Mouse (Mus musculus) right cerebral cortex, postnatal 4 days (tissue): ENCODE measurements around the gene Alg2.

Source experiments
- DNase-seq: peaks from one replicate; pipeline ENCODE4 v3.0.0-alpha.2; 2022

The Alg2 gene

DNA sequence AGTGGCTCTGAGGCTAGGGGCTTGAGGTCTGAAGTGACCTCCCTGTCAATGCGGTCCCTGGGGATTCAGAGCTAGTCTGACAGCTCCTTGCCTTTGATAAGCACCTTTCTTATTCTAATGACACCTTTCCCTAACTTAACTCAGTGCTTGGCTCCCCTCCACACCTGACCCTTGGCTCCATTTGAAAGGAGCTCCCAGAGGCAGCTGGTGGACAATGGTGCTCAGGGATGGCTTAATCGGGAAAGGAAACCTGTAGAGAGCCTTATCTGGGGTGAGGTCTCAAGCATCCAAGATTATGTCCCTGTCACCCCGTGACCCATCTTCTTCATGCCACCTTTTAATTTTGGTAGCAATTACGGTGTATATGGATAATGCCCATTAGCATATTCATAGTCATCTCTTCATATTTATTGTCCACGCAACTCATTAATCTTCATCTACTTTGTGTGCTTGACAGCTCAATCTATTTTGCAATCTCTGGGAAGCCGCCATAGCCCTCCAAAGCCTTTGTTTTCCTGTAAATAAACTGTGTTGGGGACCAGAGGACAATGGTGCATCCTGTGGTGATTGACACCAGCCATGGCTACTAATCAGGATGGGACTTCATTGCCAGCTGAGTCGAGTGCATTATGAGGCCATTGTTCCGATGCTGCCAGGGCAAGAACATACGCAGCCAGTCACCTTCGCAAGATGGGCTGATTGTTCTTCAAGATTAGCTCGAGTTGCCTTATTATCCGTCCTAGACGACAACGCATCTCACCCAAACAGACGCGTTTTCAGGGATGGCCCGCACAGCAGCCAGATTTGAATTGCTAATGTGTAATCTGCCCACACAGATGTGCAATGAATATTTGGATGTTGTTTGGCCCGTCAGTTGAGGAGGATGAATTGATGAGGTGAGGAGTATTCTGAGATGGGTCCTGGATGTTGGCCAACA is 24.3 kb downstream of the Alg2 start:
- no peak for DNase-seq

DNA sequence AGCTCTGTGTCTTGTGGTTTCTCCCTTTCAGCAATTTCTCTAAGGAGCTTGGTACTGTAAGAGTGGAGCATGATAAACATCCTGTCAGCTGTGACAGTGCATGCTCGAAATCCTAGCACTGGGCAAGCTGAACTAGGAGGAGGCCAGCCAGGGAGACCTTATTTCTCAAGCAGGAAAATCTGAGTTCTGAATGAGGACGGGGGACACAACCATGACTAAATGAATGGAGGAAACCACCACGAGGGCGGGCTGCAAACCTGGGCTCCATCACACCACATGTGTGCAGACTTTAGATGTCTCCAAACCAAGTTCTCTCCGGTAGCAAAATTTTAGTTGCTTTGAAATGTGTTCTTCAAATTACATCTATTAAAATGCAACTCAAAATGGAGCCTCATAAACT is 25.0 kb downstream of the Alg2 start:
- no peak for DNase-seq

DNA sequence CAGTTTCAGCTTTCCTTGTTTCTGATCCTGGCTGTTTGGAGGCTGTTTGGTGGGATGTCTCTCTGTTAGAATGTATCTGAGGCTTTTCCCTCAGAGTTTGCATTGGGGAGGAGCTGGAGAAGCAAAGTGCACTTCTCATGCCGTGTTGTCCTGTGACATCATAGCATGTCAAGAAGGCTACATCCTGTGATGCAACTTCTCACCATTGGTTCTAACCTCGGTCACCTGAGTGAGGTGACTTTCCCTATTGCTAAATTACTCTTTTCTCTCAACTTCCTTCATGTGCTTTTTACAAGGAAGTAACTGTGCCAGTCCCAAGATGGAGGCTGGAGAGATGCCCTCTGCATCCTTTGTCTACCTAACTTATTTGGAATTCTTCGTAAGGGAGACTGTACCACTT is 25.6 kb downstream of the Alg2 start:
- no peak for DNase-seq

DNA sequence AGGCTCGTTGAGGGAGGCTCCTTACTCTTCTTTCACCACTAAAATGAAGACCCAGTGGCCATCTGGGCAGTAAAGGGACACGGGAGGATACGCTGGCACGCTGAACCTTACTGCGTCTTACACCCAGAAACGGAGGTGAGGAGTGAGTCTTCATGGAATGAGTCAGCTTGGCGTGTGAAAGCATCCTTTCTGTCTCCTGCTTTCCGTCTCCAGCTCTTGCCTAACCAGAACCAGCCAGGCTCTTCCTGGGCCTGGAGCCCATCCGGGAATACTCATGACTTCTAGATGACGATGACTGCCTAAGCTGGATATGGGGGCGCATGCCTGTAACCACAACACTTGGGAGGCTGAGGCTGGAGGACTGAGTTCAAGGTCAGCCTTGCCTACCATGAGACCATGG is 33.2 kb downstream of the Alg2 start:
- no peak for DNase-seq

DNA sequence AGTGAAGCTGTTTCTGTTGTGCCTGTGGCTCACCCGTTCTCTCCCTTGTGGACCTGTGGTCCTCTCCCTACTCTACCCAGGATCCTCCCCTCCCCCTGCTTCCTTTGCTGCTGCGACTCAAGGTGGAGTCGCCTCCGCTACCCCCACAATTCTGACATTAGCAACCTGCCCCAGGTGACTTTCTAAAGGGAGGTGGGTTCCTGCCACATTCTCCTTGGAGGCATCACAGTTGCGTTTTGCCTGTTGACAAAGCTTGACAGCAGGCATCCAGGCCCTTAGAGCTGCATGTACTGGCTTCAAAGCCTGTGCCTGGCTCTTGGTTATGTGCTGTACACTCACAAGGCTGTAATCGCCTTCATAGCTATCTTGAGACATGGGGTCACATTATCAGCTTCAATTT is 35.2 kb downstream of the Alg2 start:
- no peak for DNase-seq

DNA sequence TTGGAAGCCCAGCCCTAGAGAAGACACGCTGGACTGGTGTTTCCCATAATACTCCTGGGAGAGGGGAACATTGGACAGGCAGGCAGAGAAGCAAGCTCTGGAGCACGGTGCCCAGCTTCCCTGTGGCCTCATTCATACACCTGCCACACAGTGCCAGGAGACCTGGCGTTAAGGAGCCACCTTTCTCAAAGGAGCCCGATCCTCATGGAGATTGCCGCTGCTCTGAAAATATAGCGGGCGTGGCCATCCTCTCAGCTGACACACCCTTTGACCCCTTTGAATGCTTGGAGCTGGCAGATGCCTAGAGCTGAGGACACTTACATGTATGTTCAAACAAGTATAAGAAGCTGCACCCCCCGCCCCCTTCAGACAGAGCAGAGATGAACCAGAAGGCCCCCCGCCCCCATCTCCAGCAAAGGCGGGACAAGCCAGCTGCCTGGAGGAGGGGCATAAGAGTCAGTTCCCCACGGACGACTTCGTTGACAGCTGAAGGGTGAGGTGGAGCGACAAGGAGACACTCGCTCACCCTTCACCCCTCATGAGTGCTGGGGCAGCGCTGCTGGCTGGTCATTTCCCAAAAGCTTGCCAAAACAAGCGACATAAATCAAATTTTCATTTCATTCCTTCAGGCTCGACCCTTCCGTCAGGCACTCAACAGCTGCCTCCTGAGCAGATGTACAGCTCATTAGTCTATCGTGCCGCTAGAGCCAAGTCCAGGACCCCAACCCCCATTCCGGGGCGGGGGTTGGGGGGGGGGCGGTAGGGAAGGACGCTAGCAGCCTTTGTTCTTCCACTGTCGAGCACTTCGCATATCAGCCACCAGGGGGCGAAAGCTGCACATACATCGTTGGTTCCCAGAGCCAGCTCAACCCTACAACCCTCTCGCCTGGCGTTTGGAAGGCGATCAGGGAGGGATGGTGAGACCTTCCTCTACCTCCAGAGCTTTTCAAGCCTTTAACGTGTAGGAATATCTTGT is 36.5 kb downstream of the Alg2 start:
- peak; percentile 91 for DNase-seq

DNA sequence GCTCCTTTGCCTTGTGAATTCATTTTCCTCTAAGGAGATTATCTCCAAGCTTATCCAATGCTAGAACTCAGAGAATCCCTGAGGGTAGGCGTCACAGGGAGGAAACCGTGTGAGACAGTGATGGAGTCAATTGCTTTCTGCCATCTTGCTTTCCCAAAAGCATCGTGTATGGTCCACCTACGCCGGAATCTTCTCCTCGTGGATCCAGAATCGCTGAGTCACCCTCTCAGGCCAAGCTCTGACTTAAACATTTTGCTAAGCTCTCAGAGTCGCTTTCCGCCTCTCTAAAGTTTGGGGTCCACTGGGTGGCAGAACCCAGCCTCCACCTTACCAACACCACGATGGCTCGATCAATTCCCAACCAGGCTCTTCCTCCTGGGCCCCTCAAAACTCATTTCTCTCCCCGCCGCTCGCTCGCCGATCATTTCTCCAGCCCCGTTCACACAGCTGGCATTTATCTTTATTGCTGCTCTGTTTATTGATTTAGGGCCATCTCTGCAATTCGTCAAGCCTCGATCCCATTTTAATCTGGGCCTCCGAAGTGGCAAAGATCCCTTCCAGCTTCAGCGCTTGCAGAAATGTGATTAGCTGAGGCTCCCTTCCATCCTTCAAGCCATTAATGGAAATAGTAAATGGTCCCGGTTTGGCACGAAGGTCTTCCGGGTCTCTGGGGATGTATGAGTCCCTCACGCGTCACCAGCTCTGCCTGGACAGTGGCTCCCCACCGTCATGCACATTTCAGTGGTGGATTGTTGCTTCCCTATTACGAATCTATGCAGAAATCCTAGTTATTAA is 38.4 kb downstream of the Alg2 start:
- DNase-seq, result no peak

DNA sequence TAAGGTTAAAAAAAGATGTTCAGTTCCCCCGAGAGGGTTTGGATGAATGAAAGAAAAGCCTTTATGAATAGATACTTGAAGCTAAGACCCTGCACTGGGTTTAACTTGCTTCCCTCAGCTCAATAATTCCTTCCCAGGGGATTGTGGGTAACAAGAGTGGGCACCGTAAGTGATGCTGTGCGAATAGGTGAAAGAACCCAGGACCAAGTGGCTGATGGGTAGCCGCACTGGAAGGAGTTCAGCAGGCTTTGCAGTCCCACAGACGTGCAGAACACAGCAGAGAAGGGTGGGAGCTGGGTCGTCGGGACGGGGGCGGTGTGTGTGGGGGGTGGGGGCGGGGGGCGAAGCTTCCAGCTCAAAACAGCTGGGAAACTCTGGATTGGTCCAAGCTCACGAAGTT is 39.0 kb downstream of the Alg2 start:
- DNase-seq, result no peak

DNA sequence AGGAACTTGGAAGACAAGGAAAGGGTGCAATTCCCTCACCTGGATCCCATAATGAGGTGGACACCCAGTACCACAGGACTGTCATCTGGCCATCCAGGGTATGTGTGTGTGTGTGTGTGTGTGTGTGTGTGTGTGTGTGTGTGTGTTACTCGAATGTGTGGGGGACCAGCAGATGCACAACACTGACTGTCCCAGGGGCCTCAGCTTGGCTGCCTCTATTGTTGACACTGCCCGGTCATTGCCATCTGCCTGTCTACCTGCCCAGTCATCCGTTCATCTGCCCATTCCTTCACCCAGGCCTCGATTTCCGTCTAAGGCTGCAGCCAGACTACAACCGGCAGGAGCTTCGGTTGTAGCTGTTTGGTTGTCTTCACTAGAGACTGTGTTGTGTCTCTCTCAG is 41.4 kb downstream of the Alg2 start:
- no peak for DNase-seq

DNA sequence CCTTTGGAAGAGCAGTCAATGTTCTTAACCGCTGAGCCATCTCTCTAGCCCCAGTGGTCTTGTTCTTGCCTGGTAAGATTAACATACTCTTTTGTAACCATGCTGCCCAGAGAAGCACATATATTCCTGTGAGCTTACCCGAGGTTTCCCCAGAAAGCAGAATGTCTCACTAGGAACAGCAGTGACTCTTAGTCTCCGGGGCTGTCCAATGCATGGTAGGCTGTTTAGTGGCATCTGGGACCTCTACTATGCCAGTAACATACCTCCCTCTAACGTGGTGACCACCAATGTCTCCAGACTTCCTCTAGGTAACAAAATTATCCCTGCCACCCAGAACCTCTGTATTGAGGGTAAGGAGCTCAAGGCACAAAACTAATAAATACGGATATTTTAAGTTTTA is 43.1 kb downstream of the Alg2 start:
- DNase-seq, result no peak

DNA sequence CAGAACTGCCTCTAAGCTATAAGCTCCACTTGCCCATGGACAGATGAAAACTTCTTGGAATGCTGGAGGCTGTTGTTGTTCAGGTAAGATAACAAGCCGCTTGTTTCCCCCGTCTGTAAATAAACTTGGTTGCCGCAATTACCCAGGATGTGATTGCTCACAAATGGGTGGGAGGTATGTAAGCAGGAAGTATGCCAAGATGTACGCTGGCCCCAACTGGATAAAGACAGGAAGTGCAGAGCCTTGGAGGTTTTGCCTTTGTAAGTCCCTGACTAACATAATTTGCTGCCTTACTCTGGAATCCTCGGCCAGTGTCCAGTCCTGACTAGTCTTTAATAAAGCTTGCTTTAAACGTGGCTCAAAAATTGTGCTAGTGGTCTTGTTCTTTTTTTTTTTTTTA is 43.6 kb downstream of the Alg2 start:
- DNase-seq, result no peak

DNA sequence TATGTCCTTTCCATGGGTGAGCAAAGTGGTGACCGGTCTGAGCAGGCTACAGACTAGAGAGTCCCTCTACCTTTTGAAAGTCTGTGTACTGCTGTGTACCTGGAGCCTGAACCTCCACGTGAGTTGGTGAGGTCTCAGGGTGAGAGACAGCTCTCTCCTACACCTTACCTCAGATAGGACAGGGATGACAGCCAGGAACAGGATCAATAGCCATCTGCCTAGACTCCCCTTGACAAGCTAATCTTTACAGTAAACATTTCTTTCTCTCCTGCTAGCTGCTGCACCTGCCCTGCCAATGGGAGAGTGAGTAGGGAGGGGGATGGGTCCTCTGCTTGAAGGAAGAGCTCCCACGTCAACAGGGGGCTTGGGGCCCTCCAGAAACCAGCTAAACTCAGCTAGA is 46.5 kb downstream of the Alg2 start:
- DNase-seq, result no peak

DNA sequence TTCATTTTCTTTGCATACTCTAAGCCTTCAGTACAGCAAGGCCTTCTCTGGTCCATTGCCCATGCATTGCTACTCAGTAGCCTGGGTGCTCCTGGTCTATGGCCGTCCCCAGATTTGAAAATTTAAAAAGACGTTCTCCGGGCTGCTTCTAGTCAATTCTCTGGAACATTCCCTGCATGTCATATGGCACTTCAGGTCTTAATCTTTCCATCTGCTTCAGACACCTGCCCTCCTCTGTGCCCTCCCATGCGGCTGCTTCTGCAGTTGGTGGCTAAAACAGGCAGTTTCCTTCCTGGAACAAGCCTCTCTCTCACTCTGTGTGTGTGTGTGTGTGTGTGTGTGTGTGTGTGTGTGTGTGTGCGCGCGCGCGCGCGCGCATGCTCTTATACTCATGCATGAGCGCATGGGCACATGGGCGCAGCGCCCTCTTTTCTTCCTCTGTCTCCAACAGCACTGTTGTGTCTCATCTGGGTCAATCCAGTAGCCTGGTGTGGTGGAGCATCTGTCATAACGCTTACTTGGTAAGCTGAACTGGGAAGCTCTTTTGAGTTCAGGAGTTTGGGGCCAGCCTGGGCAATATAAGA is 48.8 kb downstream of the Alg2 start:
- DNase-seq, result no peak

DNA sequence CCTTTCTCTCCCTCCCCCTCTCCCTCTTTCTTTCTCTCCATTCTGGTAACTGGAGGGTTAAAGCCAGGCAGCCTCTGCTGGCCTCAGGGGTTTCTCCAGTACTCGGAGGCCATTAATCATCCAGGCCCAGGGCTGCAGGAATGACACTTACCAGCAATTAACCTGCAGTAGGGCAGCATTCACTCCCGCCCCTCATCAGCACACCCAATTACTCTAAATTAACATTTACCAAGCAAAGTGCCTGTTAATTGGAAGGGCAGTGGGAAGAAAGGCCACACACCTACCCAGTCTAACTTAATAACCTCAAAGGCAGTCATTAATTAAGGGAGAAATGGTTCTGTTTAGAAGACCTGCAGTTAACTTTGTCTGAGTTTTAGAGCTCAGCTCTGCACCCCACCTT is 49.8 kb downstream of the Alg2 start:
- DNase-seq, result no peak

DNA sequence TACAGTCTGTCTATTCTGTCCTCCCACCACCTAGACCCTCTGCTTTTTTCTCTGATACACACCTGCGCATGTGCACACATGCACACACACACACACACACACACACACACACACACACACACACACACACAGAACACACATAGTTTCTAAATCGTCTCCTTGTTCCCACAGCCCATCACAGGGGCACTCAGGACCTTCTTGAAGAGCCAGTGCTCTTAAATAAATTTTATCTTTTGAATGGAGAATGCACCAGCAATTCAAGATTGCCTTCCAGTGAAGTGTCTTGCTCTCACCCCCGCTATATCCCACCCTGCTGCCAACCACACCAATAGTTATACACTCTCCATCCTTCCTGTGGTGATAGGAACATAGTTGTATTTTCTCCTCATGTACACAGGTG is 51.2 kb downstream of the Alg2 start:
- DNase-seq, result no peak

DNA sequence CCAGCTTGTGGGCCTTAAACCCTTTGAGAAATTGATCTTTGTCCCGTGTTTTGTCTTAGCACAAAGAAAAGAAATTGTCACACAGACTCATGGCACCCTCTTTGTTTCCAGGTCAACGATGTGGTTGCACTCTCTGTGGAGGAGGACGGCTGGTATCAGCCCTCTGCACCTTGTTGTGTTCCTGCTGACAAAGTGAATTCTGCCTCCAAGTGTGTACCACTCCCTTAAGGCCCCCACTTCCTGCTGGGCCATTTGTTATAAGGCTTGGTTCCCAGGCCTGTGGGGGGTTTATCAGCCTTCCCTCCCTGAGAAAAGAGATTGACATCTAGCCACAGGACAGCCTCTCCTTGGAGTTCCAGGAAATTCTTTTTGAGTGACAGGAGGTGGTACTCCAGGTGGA is 51.9 kb downstream of the Alg2 start:
- no peak for DNase-seq

DNA sequence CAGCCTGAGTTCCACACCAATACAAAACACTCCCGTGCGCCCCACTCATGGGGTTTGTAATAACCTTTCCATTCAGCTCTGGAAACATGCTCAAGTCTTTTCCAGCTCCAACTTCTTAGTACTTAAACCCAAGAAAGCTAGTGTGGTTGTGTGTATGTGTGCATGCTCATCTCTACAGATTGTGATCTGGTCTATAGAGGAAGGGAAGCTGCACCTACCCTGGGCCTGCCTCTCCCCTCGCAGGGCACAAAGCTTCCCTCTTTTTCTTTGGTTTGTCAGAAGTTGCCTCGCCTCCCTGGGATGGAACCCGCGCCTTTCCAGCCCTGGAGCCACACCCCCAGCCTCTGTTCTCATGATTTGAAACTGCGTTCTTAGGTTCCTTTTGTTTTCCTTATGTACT is 53.9 kb downstream of the Alg2 start:
- no peak for DNase-seq

DNA sequence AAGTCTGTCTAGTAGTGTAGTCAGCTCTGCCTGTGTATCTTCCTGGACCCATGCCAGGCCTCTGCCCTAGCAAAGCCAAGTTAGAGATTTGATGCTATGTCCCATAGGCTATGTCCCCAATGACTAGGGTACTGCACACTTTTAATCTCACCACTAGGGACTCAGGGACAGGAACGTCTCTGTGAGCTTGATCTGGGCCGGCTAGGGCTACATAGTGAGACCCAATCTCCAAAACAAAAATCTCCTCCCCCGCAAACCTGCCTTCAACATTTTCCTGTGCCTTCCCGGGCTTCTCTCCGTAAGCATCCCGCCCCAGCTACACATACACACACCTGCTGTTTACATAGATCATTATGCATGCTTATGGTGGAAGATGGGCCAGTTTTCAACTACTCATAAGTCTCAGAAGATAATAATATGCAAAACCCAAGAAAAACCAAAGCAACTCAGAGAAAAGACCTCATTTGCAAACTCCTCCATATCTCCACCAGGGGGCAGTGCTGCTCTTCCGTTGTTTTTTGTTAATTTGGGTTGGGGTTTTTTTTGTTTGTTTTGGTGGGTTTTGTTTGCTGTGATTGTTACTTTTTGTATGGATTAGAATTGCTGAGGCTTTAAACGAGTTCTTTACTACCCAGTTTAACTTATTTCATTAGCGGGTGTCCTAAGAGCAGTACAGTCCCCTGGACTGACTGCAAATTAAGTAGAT is 54.7 kb downstream of the Alg2 start:
- DNase-seq, result peak; percentile 51

DNA sequence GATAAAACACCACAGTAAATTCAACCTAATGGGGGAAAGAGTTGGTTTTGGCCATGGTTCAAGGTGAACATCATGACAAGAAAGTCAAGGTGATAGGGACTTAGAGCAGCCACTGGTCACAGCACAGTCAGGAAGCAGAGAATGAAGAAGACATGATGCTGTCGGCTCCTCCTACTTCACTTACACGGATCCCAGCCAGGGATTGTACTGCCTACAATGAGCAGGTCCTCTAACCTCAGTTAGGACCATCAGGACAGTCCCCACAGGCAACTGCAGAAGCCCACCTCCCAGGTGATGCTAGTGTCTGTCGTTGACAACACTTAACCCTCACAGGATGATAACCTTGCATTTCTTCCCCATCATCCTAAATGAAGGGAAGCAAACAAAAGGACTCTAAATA is 56.3 kb downstream of the Alg2 start:
- no peak for DNase-seq
